Mouse (Mus musculus) liver, postnatal 0 days (tissue): ENCODE results near the gene Plppr3. TPM values are rescaled to one million over a fixed set of nuclear protein-coding genes. Genes with fewer than 3 reads are reported as not detected.

Source experiments
- ATAC-seq: fragments of 200-750 bp; cut with Nextera tagmentation; 2 replicates; pipeline ENCODE4 v1.8.0; 2017; ENCODE audit warnings: mild to moderate bottlenecking, moderate library complexity
- DNase-seq: peaks from one replicate; pipeline ENCODE4 v3.0.0-alpha.2; 2016
- H3K27ac ChIP-seq: fragments of 300-500 bp; sonication (generic); 2 replicates; pipeline ENCODE4 v1.5.1; 2014; ENCODE audit warnings: antibody characterized with exemption, moderate library complexity, mild to moderate bottlenecking, low read depth
- H3K27me3 ChIP-seq: fragments of 300-500 bp; sonication (generic); 2 replicates; pipeline ENCODE4 v1.6.1; 2014; ENCODE audit warnings: low read length, control low read depth, mixed read lengths; ENCODE audit not compliant: insufficient read depth
- H3K36me3 ChIP-seq: fragments of 300-500 bp; sonication (generic); replicated peaks from 2 replicates; pipeline ENCODE4 v1.6.1; 2014; ENCODE audit warnings: mild to moderate bottlenecking, control low read depth, low read length, moderate library complexity, mixed read lengths; ENCODE audit not compliant: insufficient read depth
- H3K4me1 ChIP-seq: fragments of 300-500 bp; sonication (generic); 2 replicates; pipeline ENCODE4 v1.6.1; 2014; ENCODE audit warnings: antibody characterized with exemption, mild to moderate bottlenecking, control low read depth; ENCODE audit not compliant: insufficient read depth
- H3K4me2 ChIP-seq: fragments of 300-500 bp; sonication (generic); 2 replicates; pipeline ENCODE4 v1.6.1; 2014; ENCODE audit warnings: low read depth, mild to moderate bottlenecking, low read length, moderate library complexity, mixed read lengths
- H3K4me3 ChIP-seq: fragments of 300-500 bp; sonication (generic); 2 replicates; pipeline ENCODE4 v1.5.1; 2014; ENCODE audit warnings: low read depth, low read length
- H3K9ac ChIP-seq: fragments of 300-500 bp; sonication (generic); replicated peaks from 2 replicates; pipeline ENCODE4 v1.6.1; 2014; ENCODE audit warnings: mild to moderate bottlenecking, moderate library complexity
- H3K9me3 ChIP-seq: fragments of 300-500 bp; sonication (generic); 2 replicates; pipeline ENCODE4 v1.6.1; 2016; ENCODE audit warnings: mild to moderate bottlenecking, control low read depth, low read length, mixed read lengths
- CTCF ChIP-seq: sonication (generic); IDR thresholded peaks from 2 replicates; pipeline ENCODE4 v1.5.1; 2016; ENCODE audit warnings: antibody characterized with exemption, low read depth
- EP300 ChIP-seq: IDR thresholded peaks from 2 replicates; pipeline ENCODE4 v1.6.1; 2016; ENCODE audit warnings: antibody characterized with exemption, low read depth, mild to moderate bottlenecking
- WGBS: fragments of 180-500 bp; shearing (Covaris S2); extraction: QIAGEN DNeasy Blood & Tissue Kit; methylation state at CpG from one replicate; pipeline ENCODE4 v1.1.7; 2014; ENCODE audit not compliant: insufficient replicate concordance; 5-methylcytosine and 5-hydroxymethylcytosine counted together
- polyA plus RNA-seq: library from polyadenylated mRNA; unstranded; fragments of >200 nt; fragmentation: Nextera tagmentation; extraction: Ambion mirVana; gene quantifications from 2 replicates; pipeline ENCODE4 v1.2.1, GENCODE M21; 2015

Plppr3 gene
- polyA plus RNA-seq, 1 experiment from 2014 or later = 4.9 TPM

DNA sequence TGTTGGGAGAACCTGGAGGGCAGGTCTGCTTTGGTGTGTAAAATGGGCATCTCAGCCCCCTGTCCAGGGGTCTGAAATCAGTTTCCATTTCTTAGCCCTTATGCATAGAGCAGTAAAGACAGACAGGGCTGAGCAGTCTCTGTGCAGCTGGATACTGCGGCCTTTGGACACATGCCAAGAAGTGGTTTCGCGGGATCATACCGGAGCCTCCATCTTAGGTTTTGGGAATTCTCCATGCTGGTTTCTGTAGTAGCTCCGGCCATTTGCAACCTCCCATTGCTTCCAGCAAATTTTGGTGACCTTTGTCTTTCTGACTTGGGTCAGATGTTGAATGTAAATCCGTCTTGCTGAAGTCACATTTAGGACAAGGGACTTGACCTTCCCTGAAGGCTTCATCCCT, 31.0 kb downstream of the Plppr3 start:
- no peaks in the 10 kb centered on the region for H3K27me3 ChIP-seq
- H3K4me1 ChIP-seq = peaks cover 3% of the 10 kb centered on the region; the same call in 1 of the 2 replicates
- H3K4me3 ChIP-seq = no peak overlapping the region
- DNase-seq = no peak
- H3K27ac ChIP-seq = no peak overlapping the region
- no peak overlapping the region for H3K9ac ChIP-seq
- H3K36me3 ChIP-seq = no peaks in the 10 kb centered on the region
- 75% methylated on average over 6 of the region's 6 CpGs for WGBS
- H3K4me2 ChIP-seq = no peak overlapping the region
- no peak for ATAC-seq
- no peaks in the 10 kb centered on the region for H3K9me3 ChIP-seq
- TF ChIP-seq CTCF (no peak), EP300 (no peak)

DNA sequence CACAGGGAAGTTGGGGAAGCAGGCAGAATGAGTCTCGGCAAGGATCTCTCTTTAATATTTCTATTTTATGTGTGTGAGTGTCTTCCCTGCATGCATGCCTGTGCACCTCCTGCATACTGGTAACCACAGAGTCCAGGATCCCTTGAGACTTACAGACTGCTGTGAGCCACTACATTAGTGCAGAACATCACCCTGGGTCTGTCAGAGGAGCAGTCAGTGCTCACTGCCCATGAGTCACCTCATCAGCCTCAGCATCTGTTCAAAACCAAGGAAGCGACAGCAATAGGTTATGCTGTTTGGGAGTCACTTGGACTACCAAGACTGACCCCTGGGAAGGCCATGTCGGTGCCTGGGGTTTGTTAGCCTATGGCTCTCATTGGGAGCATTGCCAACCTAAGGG, 32.1 kb downstream of the Plppr3 start:
- Histone ChIP-seq H3K4me2 (no peak overlapping the region), H3K27me3 (no peaks in the 10 kb centered on the region), H3K36me3 (no peaks in the 10 kb centered on the region), H3K9me3 (no peaks in the 10 kb centered on the region), H3K4me3 (no peak overlapping the region), H3K27ac (no peak overlapping the region), H3K9ac (no peak overlapping the region), H3K4me1 (peaks cover 3% of the 10 kb centered on the region; the same call in 1 of the 2 replicates)
- TF ChIP-seq EP300 (no peak), CTCF (no peak)
- WGBS = 64% methylated on average over 3 of the region's 3 CpGs
- ATAC-seq (no peak), DNase-seq (no peak)

DNA sequence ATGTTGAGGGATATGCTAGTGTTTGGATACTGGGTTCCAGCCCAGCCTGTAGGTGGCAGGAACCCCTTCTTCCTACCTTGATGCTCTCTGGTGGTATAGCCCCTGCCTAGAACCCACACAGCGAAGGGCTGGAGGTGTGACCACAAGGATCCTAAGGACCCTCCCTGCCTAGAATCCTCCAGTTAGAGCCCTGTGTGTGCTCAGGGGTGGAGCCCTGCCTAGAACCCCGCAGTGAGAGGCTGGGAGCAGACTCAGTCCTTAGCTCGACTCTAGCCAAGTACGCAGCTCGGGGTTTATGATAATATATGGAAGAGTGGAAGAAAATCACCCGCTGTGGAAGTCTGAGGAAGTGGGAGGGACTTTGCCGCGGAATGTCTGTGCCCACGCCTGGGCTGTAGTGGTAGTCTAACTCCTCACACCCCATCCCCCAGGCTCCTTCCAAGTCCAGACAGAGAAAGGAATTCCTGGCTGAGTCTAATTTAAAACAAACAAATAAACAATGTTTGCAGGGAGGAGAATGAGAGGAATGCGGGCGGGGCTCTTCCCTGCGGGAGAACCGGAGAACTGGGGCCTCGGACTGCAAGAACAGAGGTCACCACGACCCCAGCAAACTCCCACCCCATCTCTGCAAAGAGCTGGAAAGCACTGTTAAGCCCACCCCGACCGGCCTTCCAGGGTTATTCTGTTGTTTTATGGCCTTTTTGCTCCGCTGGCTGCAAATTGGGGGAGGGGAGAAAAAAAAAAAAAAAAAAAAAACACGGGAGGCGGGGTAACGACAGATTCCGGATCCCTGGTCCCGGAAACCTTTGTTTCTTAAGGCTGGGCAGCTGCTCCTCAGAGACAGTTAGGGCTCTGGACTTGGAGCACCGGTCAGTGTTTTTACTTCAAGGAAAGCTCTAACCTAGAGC, 33.5 kb downstream of the Plppr3 start:
- ATAC-seq (peak; percentile 72), DNase-seq (no peak)
- Histone ChIP-seq H3K27me3 (no peaks in the 10 kb centered on the region), H3K9me3 (no peaks in the 10 kb centered on the region), H3K27ac (peak overlapping the region; percentile 53), H3K36me3 (no peaks in the 10 kb centered on the region), H3K4me2 (peak overlapping the region; percentile 79), H3K9ac (peak overlapping the region; percentile 26), H3K4me3 (peak overlapping the region; percentile 41), H3K4me1 (peaks cover 3% of the 10 kb centered on the region; the same call in 1 of the 2 replicates)
- TF ChIP-seq CTCF = peak; percentile 16; the same call in 1 of the 2 replicates
- no peak for TF ChIP-seq EP300
- under 1% methylated on average over 24 of the region's 24 CpGs for WGBS

DNA sequence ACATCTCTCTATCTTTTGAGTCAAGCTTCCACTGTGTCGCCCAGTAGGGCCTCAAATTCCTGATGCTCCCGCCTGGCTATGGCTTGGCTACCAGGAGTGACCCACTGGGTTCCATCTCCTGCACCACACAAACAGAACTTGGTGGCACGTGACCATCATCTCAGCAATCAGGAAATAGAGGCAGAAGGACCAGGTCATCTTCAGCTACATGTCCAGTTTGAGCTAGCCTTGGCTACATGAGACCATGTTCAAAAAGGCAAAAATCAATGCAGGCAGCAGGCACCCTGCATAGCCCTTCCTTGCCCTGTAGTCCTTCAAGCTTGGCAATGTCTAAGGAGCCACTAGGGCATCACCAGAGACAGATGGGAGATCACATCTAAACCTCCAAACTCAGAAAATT, 34.3 kb downstream of the Plppr3 start:
- TF ChIP-seq EP300 (no peak), CTCF (no peak)
- no peak overlapping the region for H3K27ac ChIP-seq
- H3K9ac ChIP-seq = no peak overlapping the region
- H3K9me3 ChIP-seq = no peaks in the 10 kb centered on the region
- H3K4me1 ChIP-seq = peaks cover 3% of the 10 kb centered on the region; the same call in 1 of the 2 replicates
- no peaks in the 10 kb centered on the region for H3K36me3 ChIP-seq
- no peaks in the 10 kb centered on the region for H3K27me3 ChIP-seq
- ATAC-seq (no peak), DNase-seq (no peak)
- H3K4me2 ChIP-seq = no peak overlapping the region
- 78% methylated on average over 3 of the region's 3 CpGs for WGBS
- H3K4me3 ChIP-seq = no peak overlapping the region

DNA sequence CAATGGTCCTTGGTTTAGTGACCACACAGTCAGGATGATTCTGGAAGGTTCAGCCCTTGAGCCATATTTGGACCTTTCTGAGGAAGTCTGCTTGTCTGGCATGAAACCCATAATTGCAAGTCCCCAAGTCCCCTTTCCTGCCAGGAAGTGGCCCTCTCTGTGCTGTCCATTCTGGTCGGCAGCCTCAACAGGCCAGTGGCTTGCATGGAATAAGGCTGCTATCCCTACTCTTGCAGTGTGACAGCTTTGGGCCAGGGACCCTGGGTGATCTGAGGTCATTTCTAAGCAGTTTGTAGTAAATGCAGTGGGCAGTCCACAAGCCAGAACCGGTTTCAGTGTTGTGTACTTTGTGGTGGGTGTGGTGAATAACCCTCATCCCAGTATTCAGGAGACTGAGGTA, 36.3 kb downstream of the Plppr3 start:
- no peaks in the 10 kb centered on the region for H3K36me3 ChIP-seq
- H3K9me3 ChIP-seq = no peaks in the 10 kb centered on the region
- WGBS = 26% methylated on average over 2 of the region's 2 CpGs
- H3K4me3 ChIP-seq = no peak overlapping the region
- ATAC-seq = no peak
- no peak overlapping the region for H3K27ac ChIP-seq
- H3K4me1 ChIP-seq = peaks cover 3% of the 10 kb centered on the region; the same call in 1 of the 2 replicates
- no peak overlapping the region for H3K4me2 ChIP-seq
- H3K27me3 ChIP-seq = no peaks in the 10 kb centered on the region
- H3K9ac ChIP-seq = no peak overlapping the region
- TF ChIP-seq CTCF = no peak
- no peak for TF ChIP-seq EP300
- DNase-seq = no peak

DNA sequence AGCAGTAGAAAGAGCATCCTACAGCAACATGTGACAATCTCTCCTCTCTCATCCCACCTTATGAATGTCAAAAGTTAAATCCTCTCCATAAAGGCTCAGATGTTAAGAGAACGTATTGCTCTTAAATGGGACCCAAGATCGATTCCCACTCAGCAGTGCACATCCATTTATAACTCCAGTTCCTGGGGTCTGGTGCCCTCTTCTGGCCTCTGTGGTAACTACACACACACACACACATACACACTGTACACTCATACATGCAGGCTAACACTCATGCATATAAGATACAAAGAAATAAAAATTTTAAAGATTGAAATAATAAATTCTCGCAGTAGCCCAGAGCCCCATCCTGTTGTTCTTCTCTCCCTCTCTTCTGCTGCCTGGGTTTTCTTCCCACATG, 37.5 kb downstream of the Plppr3 start:
- Histone ChIP-seq H3K9ac (no peak overlapping the region), H3K4me2 (no peak overlapping the region), H3K9me3 (no peaks in the 10 kb centered on the region), H3K4me1 (peaks cover 3% of the 10 kb centered on the region; the same call in 1 of the 2 replicates), H3K27me3 (no peaks in the 10 kb centered on the region), H3K4me3 (no peak overlapping the region), H3K27ac (no peak overlapping the region), H3K36me3 (no peaks in the 10 kb centered on the region)
- DNase-seq (no peak), ATAC-seq (no peak)
- TF ChIP-seq CTCF (peak; percentile 39), EP300 (no peak)
- WGBS = 89% methylated on average over 3 of the region's 3 CpGs
